Mouse (Mus musculus) Muller cell, postnatal 12 days (primary cell): ENCODE data around the gene Pmm1.
A peak's percentile ranks its signal among the peaks of the same experiment; 100 is the strongest.
"Not testable (repeated sequence)": the region's sequence is repeated elsewhere in the genome, so short reads cannot be mapped to it uniquely, and the experiment has no call there.

ENCODE experiments used
- DNase-seq: peaks from one replicate; pipeline ENCODE4 v3.0.0-alpha.2; 2015; ENCODE audit errors: inconsistent ontology term

Pmm1 gene

GRCm38 (mm10) chr15:81960171-81961077, at the start of gene Pmm1:
Gene Pmm1 (minus strand): TSS chr15:81960930.
- peak; percentile 99 for DNase-seq

- no peak for DNase-seq
Observed at GRCm38 (mm10) chr15:82004257-82004656, 43.5 kb upstream of the Pmm1 start.

- DNase-seq, result no peak
Observed at GRCm38 (mm10) chr15:81993992-81994391, 33.3 kb upstream of the Pmm1 start.

GRCm38 (mm10) chr15:81990549-81990948, 29.8 kb upstream of the Pmm1 start:
- no peak for DNase-seq

- peak; percentile 89 for DNase-seq
Observed at GRCm38 (mm10) chr15:81989371-81990062, 28.8 kb upstream of the Pmm1 start.

- DNase-seq, result no peak
Observed at GRCm38 (mm10) chr15:81987646-81988045, 26.9 kb upstream of the Pmm1 start, which contains the start of gene Xrcc6. Gene Xrcc6 (plus strand): TSS chr15:81987835.

- peak; percentile 93 for DNase-seq
Observed at GRCm38 (mm10) chr15:81985267-81986161, 24.8 kb upstream of the Pmm1 start.

GRCm38 (mm10) chr15:81982173-81982572, 21.4 kb upstream of the Pmm1 start:
- peak; percentile 22 for DNase-seq

GRCm38 (mm10) chr15:81980321-81980720, 19.6 kb upstream of the Pmm1 start, which contains the start of gene 1700029P11Rik:
Gene 1700029P11Rik (plus strand): TSS chr15:81980540.
- DNase-seq, result no peak

- DNase-seq, result not testable (repeated sequence)
Observed at GRCm38 (mm10) chr15:81975156-81975555, 14.4 kb upstream of the Pmm1 start.

GRCm38 (mm10) chr15:81970498-81970897, 9.8 kb upstream of the Pmm1 start:
- DNase-seq, result not testable (repeated sequence)

- DNase-seq, result not testable (repeated sequence)
Observed at GRCm38 (mm10) chr15:81969635-81970034, 8.9 kb upstream of the Pmm1 start.

GRCm38 (mm10) chr15:81969173-81969572, 8.4 kb upstream of the Pmm1 start:
- DNase-seq, result no peak

GRCm38 (mm10) chr15:81968447-81968846, 7.7 kb upstream of the Pmm1 start:
- DNase-seq, result no peak

- DNase-seq, result no peak
Observed at GRCm38 (mm10) chr15:81967821-81968220, 7.1 kb upstream of the Pmm1 start.

- DNase-seq, result no peak
Observed at GRCm38 (mm10) chr15:81966062-81966829, 5.5 kb upstream of the Pmm1 start.

GRCm38 (mm10) chr15:81964980-81965545, 4.3 kb upstream of the Pmm1 start:
- DNase-seq, result no peak

- DNase-seq, result no peak
Observed at GRCm38 (mm10) chr15:81964262-81964661, 3.5 kb upstream of the Pmm1 start.

GRCm38 (mm10) chr15:81961078-81961451, 335 bp upstream of the Pmm1 start:
- DNase-seq, result no peak

- no peak for DNase-seq
Observed at GRCm38 (mm10) chr15:81958906-81959305, 1.8 kb downstream of the Pmm1 start.
